Mouse (Mus musculus): Measurements from ENCODE around the gene Ccdc151. TPM values are rescaled to one million over a fixed set of nuclear protein-coding genes. Genes with fewer than 3 reads are reported as not detected.

Gene Ccdc151
- polyA plus RNA-seq, 1 experiment from 2014 or later = 1.9 TPM

Other genes with a start within 250 kb of the Ccdc151 start
- 120 and 134 TPM in 2 replicates for gene Spc24, start 242.3 kb downstream of the Ccdc151 start, polyA plus RNA-seq (2015; fragmentation: Nextera tagmentation; extraction: Ambion mirVana)
- gene Kank2, start 203.9 kb downstream of the Ccdc151 start, polyA plus RNA-seq (2015; fragmentation: Nextera tagmentation; extraction: Ambion mirVana) = 18.7 and 19.7 TPM in 2 replicates
- gene Angptl8, start 167.1 kb downstream of the Ccdc151 start, polyA plus RNA-seq (2015; fragmentation: Nextera tagmentation; extraction: Ambion mirVana) = 5.4 and 6.0 TPM in 2 replicates
- gene Dock6, start 150.0 kb downstream of the Ccdc151 start, polyA plus RNA-seq (2015; fragmentation: Nextera tagmentation; extraction: Ambion mirVana) = 46.8 and 47.1 TPM in 2 replicates
- gene Rab3d, start 84.4 kb downstream of the Ccdc151 start, polyA plus RNA-seq (2015; fragmentation: Nextera tagmentation; extraction: Ambion mirVana) = 14.2 and 14.4 TPM in 2 replicates
- gene Ccdc159, start 75.2 kb downstream of the Ccdc151 start, polyA plus RNA-seq (2015; fragmentation: Nextera tagmentation; extraction: Ambion mirVana) = 5.4 and 6.0 TPM in 2 replicates
- gene Tmem205, start 75.1 kb downstream of the Ccdc151 start, polyA plus RNA-seq (2015; fragmentation: Nextera tagmentation; extraction: Ambion mirVana) = 70.3 and 75.4 TPM in 2 replicates
- gene Plppr2, start 65.6 kb downstream of the Ccdc151 start, polyA plus RNA-seq (2015; fragmentation: Nextera tagmentation; extraction: Ambion mirVana) = 10.4 and 10.7 TPM in 2 replicates
- 9.0 TPM in 2 replicates for gene Swsap1, start 46.9 kb downstream of the Ccdc151 start, polyA plus RNA-seq (2015; fragmentation: Nextera tagmentation; extraction: Ambion mirVana)
- gene Epor, start 39.1 kb downstream of the Ccdc151 start, polyA plus RNA-seq (2015; fragmentation: Nextera tagmentation; extraction: Ambion mirVana) = 11.8 and 15.7 TPM in 2 replicates
- 33.9 and 34.2 TPM in 2 replicates for gene Rgl3, start 13.2 kb downstream of the Ccdc151 start, polyA plus RNA-seq (2015; fragmentation: Nextera tagmentation; extraction: Ambion mirVana)
- 157 and 161 TPM in 2 replicates for gene Prkcsh, start 172 bp upstream of the Ccdc151 start, polyA plus RNA-seq (2015; fragmentation: Nextera tagmentation; extraction: Ambion mirVana)
- gene Elavl3, start 49.4 kb upstream of the Ccdc151 start, polyA plus RNA-seq (2015; fragmentation: Nextera tagmentation; extraction: Ambion mirVana) = 0.10 and 0.37 TPM in 2 replicates
- not detected in 2 replicates for gene Gm49318, start 68.6 kb upstream of the Ccdc151 start, polyA plus RNA-seq (2015; fragmentation: Nextera tagmentation; extraction: Ambion mirVana)
- gene Zfp653, start 68.7 kb upstream of the Ccdc151 start, polyA plus RNA-seq (2015; fragmentation: Nextera tagmentation; extraction: Ambion mirVana) = 11.6 and 14.2 TPM in 2 replicates
- gene Ecsit, start 82.8 kb upstream of the Ccdc151 start, polyA plus RNA-seq (2015; fragmentation: Nextera tagmentation; extraction: Ambion mirVana) = 54.4 and 62.7 TPM in 2 replicates
- 13.3 and 49.9 TPM in 2 replicates for gene Cnn1, start 96.6 kb upstream of the Ccdc151 start, polyA plus RNA-seq (2015; fragmentation: Nextera tagmentation; extraction: Ambion mirVana)
- 195 and 203 TPM in 2 replicates for gene Elof1, start 114.5 kb upstream of the Ccdc151 start, polyA plus RNA-seq (2015; fragmentation: Nextera tagmentation; extraction: Ambion mirVana)
- 5.8 and 6.7 TPM in 2 replicates for gene Acp5, start 133.1 kb upstream of the Ccdc151 start, polyA plus RNA-seq (2015; fragmentation: Nextera tagmentation; extraction: Ambion mirVana)
- 70.2 and 72.4 TPM in 2 replicates for gene Pigyl, start 154.2 kb upstream of the Ccdc151 start, polyA plus RNA-seq (2015; fragmentation: Nextera tagmentation; extraction: Ambion mirVana)
- 0.20 and 0.32 TPM in 2 replicates for gene Zfp872, start 185.5 kb upstream of the Ccdc151 start, polyA plus RNA-seq (2015; fragmentation: Nextera tagmentation; extraction: Ambion mirVana)
- 20.0 and 21.7 TPM in 2 replicates for gene Zfp809, start 223.1 kb upstream of the Ccdc151 start, polyA plus RNA-seq (2015; fragmentation: Nextera tagmentation; extraction: Ambion mirVana)

Data from kidney, embryonic 16.5 days (tissue).